Mouse (Mus musculus) lung, postnatal 0 days (tissue): Measurements from ENCODE around the gene Rab35. TPM values are rescaled to one million over a fixed set of nuclear protein-coding genes. Genes with fewer than 3 reads are reported as not detected.

Source experiments
- ATAC-seq: fragments of 200-750 bp; cut with Nextera tagmentation; 2 replicates; pipeline ENCODE4 v1.8.0; 2017; ENCODE audit warnings: moderate library complexity
- DNase-seq: peaks from one replicate; pipeline ENCODE4 v3.0.0-alpha.2; 2016; ENCODE audit warnings: low spot score
- H3K27ac ChIP-seq: fragments of 300-500 bp; sonication (generic); 2 replicates; pipeline ENCODE4 v1.5.1; 2014; ENCODE audit warnings: antibody characterized with exemption, mild to moderate bottlenecking, low read length, mixed read lengths
- H3K27me3 ChIP-seq: fragments of 300-500 bp; sonication (generic); replicated peaks from 2 replicates; pipeline ENCODE4 v1.6.1; 2014; ENCODE audit warnings: low read length, mixed read lengths; ENCODE audit not compliant: insufficient read depth
- H3K36me3 ChIP-seq: fragments of 300-500 bp; sonication (generic); 2 replicates; pipeline ENCODE4 v1.6.1; 2014; ENCODE audit warnings: low read length, mixed read lengths; ENCODE audit not compliant: insufficient read depth
- H3K4me1 ChIP-seq: fragments of 300-500 bp; sonication (generic); 2 replicates; pipeline ENCODE4 v1.6.1; 2014; ENCODE audit warnings: antibody characterized with exemption, low read depth, low read length, mixed read lengths; ENCODE audit not compliant: insufficient read depth
- H3K4me2 ChIP-seq: fragments of 300-500 bp; sonication (generic); replicated peaks from 2 replicates; pipeline ENCODE4 v1.6.1; 2014; ENCODE audit warnings: low read depth, mild to moderate bottlenecking, low read length, moderate library complexity, mixed read lengths
- H3K4me3 ChIP-seq: fragments of 300-500 bp; sonication (generic); 2 replicates; pipeline ENCODE4 v1.5.1; 2014; ENCODE audit warnings: low read depth, low read length
- H3K9ac ChIP-seq: fragments of 300-500 bp; sonication (generic); replicated peaks from 2 replicates; pipeline ENCODE4 v1.6.1; 2014; ENCODE audit warnings: low read depth, mild to moderate bottlenecking
- H3K9me3 ChIP-seq: fragments of 300-500 bp; sonication (generic); 2 replicates; pipeline ENCODE4 v1.6.1; 2016; ENCODE audit warnings: low read length, mixed read lengths
- CTCF ChIP-seq: IDR thresholded peaks from 2 replicates; pipeline ENCODE4 v1.5.1; 2016; ENCODE audit warnings: antibody characterized with exemption, mild to moderate bottlenecking
- EP300 ChIP-seq: IDR thresholded peaks from 2 replicates; pipeline ENCODE4 v1.6.1; 2016; ENCODE audit warnings: antibody characterized with exemption, mild to moderate bottlenecking, control low read depth
- WGBS: fragments of 180-500 bp; shearing (Covaris S2); extraction: QIAGEN DNeasy Blood & Tissue Kit; methylation state at CpG from one replicate; pipeline ENCODE4 v1.1.7; 2014; 5-methylcytosine and 5-hydroxymethylcytosine counted together
- polyA plus RNA-seq: library from polyadenylated mRNA; unstranded; fragments of >200 nt; fragmentation: Nextera tagmentation; extraction: Ambion mirVana; gene quantifications from 2 replicates; pipeline ENCODE4 v1.2.1, GENCODE M21; 2015

Rab35 gene
- polyA plus RNA-seq, 1 experiment from 2014 or later: 19.5 TPM

GRCm38 (mm10) chr5:115662658-115663057 is 30.9 kb downstream of the Rab35 start:
- H3K27me3 ChIP-seq: no peaks in the 10 kb centered on the region
- DNase-seq (peak; percentile 35), ATAC-seq (peak; percentile 69)
- H3K36me3 ChIP-seq: no peaks in the 10 kb centered on the region
- H3K4me1 ChIP-seq: no peaks in the 10 kb centered on the region
- TF ChIP-seq EP300: no peak
- no peak for TF ChIP-seq CTCF
- no peak overlapping the region for H3K4me3 ChIP-seq
- no peak overlapping the region for H3K4me2 ChIP-seq
- 28% methylated on average over 22 of the region's 22 CpGs for WGBS
- H3K27ac ChIP-seq: no peak overlapping the region
- H3K9ac ChIP-seq: no peak overlapping the region
- no peaks in the 10 kb centered on the region for H3K9me3 ChIP-seq

GRCm38 (mm10) chr5:115666366-115667065 is 34.8 kb downstream of the Rab35 start:
- H3K4me2 ChIP-seq: no peak overlapping the region
- no peak for TF ChIP-seq EP300
- no peak for TF ChIP-seq CTCF
- H3K36me3 ChIP-seq: no peaks in the 10 kb centered on the region
- WGBS: 55% methylated on average over 8 of the region's 8 CpGs
- H3K4me1 ChIP-seq: no peaks in the 10 kb centered on the region
- DNase-seq (no peak), ATAC-seq (no peak)
- H3K27me3 ChIP-seq: no peaks in the 10 kb centered on the region
- H3K4me3 ChIP-seq: no peak overlapping the region
- no peak overlapping the region for H3K9ac ChIP-seq
- no peak overlapping the region for H3K27ac ChIP-seq
- no peaks in the 10 kb centered on the region for H3K9me3 ChIP-seq

GRCm38 (mm10) chr5:115667210-115667609 is 35.5 kb downstream of the Rab35 start:
- DNase-seq: no peak
- Histone ChIP-seq H3K27ac (no peak overlapping the region), H3K36me3 (no peaks in the 10 kb centered on the region), H3K4me3 (no peak overlapping the region), H3K4me1 (no peaks in the 10 kb centered on the region), H3K9ac (no peak overlapping the region), H3K27me3 (no peaks in the 10 kb centered on the region), H3K9me3 (no peaks in the 10 kb centered on the region), H3K4me2 (no peak overlapping the region)
- ATAC-seq: no peak
- 78% methylated on average over 8 of the region's 8 CpGs for WGBS
- TF ChIP-seq CTCF (no peak), EP300 (no peak)

- Histone ChIP-seq H3K27ac (no peak overlapping the region), H3K27me3 (no peaks in the 10 kb centered on the region), H3K9me3 (no peaks in the 10 kb centered on the region), H3K4me3 (no peak overlapping the region), H3K4me1 (no peaks in the 10 kb centered on the region), H3K36me3 (no peaks in the 10 kb centered on the region), H3K4me2 (no peak overlapping the region), H3K9ac (no peak overlapping the region)
- no peak for DNase-seq
- ATAC-seq: no peak
- TF ChIP-seq CTCF (no peak), EP300 (no peak)
- 25% methylated on average over 7 of the region's 7 CpGs for WGBS
Observed at GRCm38 (mm10) chr5:115667894-115668293, 36.2 kb downstream of the Rab35 start.

GRCm38 (mm10) chr5:115668986-115669385 is 37.3 kb downstream of the Rab35 start:
- Histone ChIP-seq H3K4me2 (no peak overlapping the region), H3K4me3 (no peak overlapping the region), H3K9ac (no peak overlapping the region), H3K27ac (no peak overlapping the region), H3K27me3 (no peaks in the 10 kb centered on the region), H3K36me3 (no peaks in the 10 kb centered on the region), H3K9me3 (no peaks in the 10 kb centered on the region), H3K4me1 (no peaks in the 10 kb centered on the region)
- 82% methylated on average over 12 of the region's 12 CpGs for WGBS
- ATAC-seq: no peak
- TF ChIP-seq CTCF: no peak
- no peak for TF ChIP-seq EP300
- DNase-seq: no peak

- H3K36me3 ChIP-seq: no peaks in the 10 kb centered on the region
- H3K9me3 ChIP-seq: no peaks in the 10 kb centered on the region
- DNase-seq (no peak), ATAC-seq (no peak)
- H3K9ac ChIP-seq: no peak overlapping the region
- H3K4me1 ChIP-seq: no peaks in the 10 kb centered on the region
- no peak overlapping the region for H3K4me3 ChIP-seq
- H3K4me2 ChIP-seq: no peak overlapping the region
- WGBS: 88% methylated on average over 11 of the region's 11 CpGs
- no peaks in the 10 kb centered on the region for H3K27me3 ChIP-seq
- TF ChIP-seq CTCF: no peak
- no peak for TF ChIP-seq EP300
- no peak overlapping the region for H3K27ac ChIP-seq
Observed at GRCm38 (mm10) chr5:115669974-115670373, 38.3 kb downstream of the Rab35 start.

GRCm38 (mm10) chr5:115670406-115670805 is 38.7 kb downstream of the Rab35 start:
- no peaks in the 10 kb centered on the region for H3K9me3 ChIP-seq
- no peak overlapping the region for H3K4me2 ChIP-seq
- H3K9ac ChIP-seq: no peak overlapping the region
- WGBS: 39% methylated on average over 2 of the region's 2 CpGs
- no peaks in the 10 kb centered on the region for H3K36me3 ChIP-seq
- ATAC-seq (peak; percentile 28; the same call in 1 of the 2 replicates), DNase-seq (no peak)
- H3K27me3 ChIP-seq: no peaks in the 10 kb centered on the region
- H3K27ac ChIP-seq: no peak overlapping the region
- no peaks in the 10 kb centered on the region for H3K4me1 ChIP-seq
- TF ChIP-seq EP300 (no peak), CTCF (no peak)
- H3K4me3 ChIP-seq: no peak overlapping the region
